Mouse (Mus musculus) midbrain, embryonic 16.5 days (tissue): ENCODE measurements around the gene Gm20696. TPM values are rescaled to one million over a fixed set of nuclear protein-coding genes. Genes with fewer than 3 reads are reported as not detected.
A peak's percentile ranks its signal among the peaks of the same experiment; 100 is the strongest.

Experiments
- ATAC-seq: fragments of 200-750 bp; cut with Nextera tagmentation; 2 replicates; pipeline ENCODE4 v1.8.0; 2017; ENCODE audit warnings: moderate TSS enrichment
- H3K27ac ChIP-seq: fragments of 300-500 bp; sonication (generic); 2 replicates; pipeline ENCODE4 v1.5.1; 2014; ENCODE audit warnings: mild to moderate bottlenecking, low read length, mixed read lengths
- H3K27me3 ChIP-seq: fragments of 300-500 bp; sonication (generic); 2 replicates; pipeline ENCODE4 v1.6.1; 2014; ENCODE audit warnings: low read depth, low read length, mixed read lengths; ENCODE audit not compliant: control insufficient read depth, insufficient read depth
- H3K36me3 ChIP-seq: fragments of 300-500 bp; sonication (generic); 2 replicates; pipeline ENCODE4 v1.6.1; 2014; ENCODE audit warnings: mild to moderate bottlenecking, low read length, moderate library complexity, mixed read lengths; ENCODE audit not compliant: control insufficient read depth, insufficient read depth
- H3K4me1 ChIP-seq: fragments of 300-500 bp; sonication (generic); 2 replicates; pipeline ENCODE4 v1.6.1; 2014; ENCODE audit warnings: mild to moderate bottlenecking, low read length, mixed read lengths; ENCODE audit not compliant: control insufficient read depth, insufficient read depth
- H3K4me2 ChIP-seq: fragments of 300-500 bp; sonication (generic); 2 replicates; pipeline ENCODE4 v1.6.1; 2014; ENCODE audit warnings: mild to moderate bottlenecking, low read length, mixed read lengths
- H3K4me3 ChIP-seq: fragments of 300-500 bp; sonication (generic); 2 replicates; pipeline ENCODE4 v1.5.1; 2014; ENCODE audit warnings: low read depth, mild to moderate bottlenecking, low read length, moderate library complexity, mixed read lengths
- H3K9ac ChIP-seq: fragments of 300-500 bp; sonication (generic); 2 replicates; pipeline ENCODE4 v1.6.1; 2014; ENCODE audit warnings: low read depth, low read length, mixed read lengths
- H3K9me3 ChIP-seq: fragments of 300-500 bp; sonication (generic); replicated peaks from 2 replicates; pipeline ENCODE4 v1.6.1; 2014; ENCODE audit warnings: mild to moderate bottlenecking, low read length, mixed read lengths; ENCODE audit not compliant: control insufficient read depth, poor library complexity, severe bottlenecking
- WGBS: fragments of 180-500 bp; shearing (Covaris S2); extraction: QIAGEN DNeasy Blood & Tissue Kit; methylation state at CpG from one replicate; pipeline ENCODE4 v1.1.7; 2014; 5-methylcytosine and 5-hydroxymethylcytosine counted together
- polyA plus RNA-seq: library from polyadenylated mRNA; unstranded; fragments of >200 nt; fragmentation: Nextera tagmentation; extraction: Ambion mirVana; gene quantifications from 2 replicates; pipeline ENCODE4 v1.2.1, GENCODE M21; 2015

The Gm20696 gene
- polyA plus RNA-seq, 1 experiment from 2014 or later = 2.4 TPM

- WGBS = 81% methylated on average over 7 of the region's 7 CpGs
- Histone ChIP-seq H3K4me1 (no peaks in the 10 kb centered on the region), H3K27ac (no peak overlapping the region), H3K4me3 (no peak overlapping the region), H3K4me2 (no peak overlapping the region), H3K27me3 (no peaks in the 10 kb centered on the region), H3K9ac (no peak overlapping the region), H3K36me3 (no peaks in the 10 kb centered on the region), H3K9me3 (no peaks in the 10 kb centered on the region)
- ATAC-seq = no peak
These were observed 390.3 kb downstream of the Gm20696 start for GRCm38 (mm10) chr6:99276297-99276653.

- H3K9me3 ChIP-seq = no peaks in the 10 kb centered on the region
- no peaks in the 10 kb centered on the region for H3K4me1 ChIP-seq
- ATAC-seq = no peak
- H3K4me2 ChIP-seq = no peak overlapping the region
- 68% methylated on average over 21 of the region's 21 CpGs for WGBS
- no peak overlapping the region for H3K9ac ChIP-seq
- no peak overlapping the region for H3K27ac ChIP-seq
- no peaks in the 10 kb centered on the region for H3K36me3 ChIP-seq
- no peak overlapping the region for H3K4me3 ChIP-seq
- no peaks in the 10 kb centered on the region for H3K27me3 ChIP-seq
These were observed 391.0 kb downstream of the Gm20696 start for GRCm38 (mm10) chr6:99275381-99276296.

- no peak overlapping the region for H3K4me3 ChIP-seq
- no peak overlapping the region for H3K27ac ChIP-seq
- WGBS = 91% methylated on average over 5 of the region's 5 CpGs
- no peaks in the 10 kb centered on the region for H3K9me3 ChIP-seq
- H3K27me3 ChIP-seq = no peaks in the 10 kb centered on the region
- no peak overlapping the region for H3K4me2 ChIP-seq
- no peak for ATAC-seq
- H3K36me3 ChIP-seq = no peaks in the 10 kb centered on the region
- H3K4me1 ChIP-seq = no peaks in the 10 kb centered on the region
- H3K9ac ChIP-seq = no peak overlapping the region
These were observed 391.9 kb downstream of the Gm20696 start for GRCm38 (mm10) chr6:99274667-99275066.

GRCm38 (mm10) chr6:99274222-99274621 lies 392.4 kb downstream of the Gm20696 start:
- Histone ChIP-seq H3K27me3 (no peaks in the 10 kb centered on the region), H3K9ac (no peak overlapping the region), H3K4me2 (no peak overlapping the region), H3K4me3 (no peak overlapping the region), H3K27ac (no peak overlapping the region), H3K36me3 (no peaks in the 10 kb centered on the region), H3K9me3 (no peaks in the 10 kb centered on the region), H3K4me1 (no peaks in the 10 kb centered on the region)
- no peak for ATAC-seq
- WGBS = 87% methylated on average over 6 of the region's 6 CpGs

GRCm38 (mm10) chr6:99273177-99273576 lies 393.4 kb downstream of the Gm20696 start:
- Histone ChIP-seq H3K9ac (no peak overlapping the region), H3K4me1 (peaks cover 1% of the 10 kb centered on the region), H3K27me3 (no peaks in the 10 kb centered on the region), H3K36me3 (no peaks in the 10 kb centered on the region), H3K4me2 (no peak overlapping the region), H3K27ac (no peak overlapping the region), H3K9me3 (no peaks in the 10 kb centered on the region), H3K4me3 (no peak overlapping the region)
- ATAC-seq = no peak
- WGBS = 83% methylated on average over 5 of the region's 5 CpGs

- H3K9ac ChIP-seq = no peak overlapping the region
- H3K36me3 ChIP-seq = no peaks in the 10 kb centered on the region
- H3K4me3 ChIP-seq = no peak overlapping the region
- H3K4me1 ChIP-seq = peaks cover 4% of the 10 kb centered on the region
- no peak overlapping the region for H3K27ac ChIP-seq
- no peaks in the 10 kb centered on the region for H3K9me3 ChIP-seq
- no peak for ATAC-seq
- no peak overlapping the region for H3K4me2 ChIP-seq
- 91% methylated on average over 3 of the region's 3 CpGs for WGBS
- no peaks in the 10 kb centered on the region for H3K27me3 ChIP-seq
These were observed 394.4 kb downstream of the Gm20696 start for GRCm38 (mm10) chr6:99272174-99272573.

GRCm38 (mm10) chr6:99271741-99272140 lies 394.9 kb downstream of the Gm20696 start:
- no peaks in the 10 kb centered on the region for H3K27me3 ChIP-seq
- H3K4me1 ChIP-seq = peaks cover 4% of the 10 kb centered on the region
- no peak for ATAC-seq
- H3K4me3 ChIP-seq = no peak overlapping the region
- no peak overlapping the region for H3K27ac ChIP-seq
- WGBS = 83% methylated on average over 7 of the region's 7 CpGs
- no peaks in the 10 kb centered on the region for H3K9me3 ChIP-seq
- H3K9ac ChIP-seq = no peak overlapping the region
- no peaks in the 10 kb centered on the region for H3K36me3 ChIP-seq
- H3K4me2 ChIP-seq = no peak overlapping the region

- Histone ChIP-seq H3K27me3 (no peaks in the 10 kb centered on the region), H3K27ac (no peak overlapping the region), H3K4me1 (peaks cover 19% of the 10 kb centered on the region), H3K9ac (no peak overlapping the region), H3K4me2 (no peak overlapping the region), H3K9me3 (no peaks in the 10 kb centered on the region), H3K36me3 (no peaks in the 10 kb centered on the region), H3K4me3 (no peak overlapping the region)
- 81% methylated on average over 6 of the region's 6 CpGs for WGBS
- ATAC-seq = no peak
These were observed 396.7 kb downstream of the Gm20696 start for GRCm38 (mm10) chr6:99269921-99270320.

- ATAC-seq = 0 out of 2 replicates have a peak, but pooled peaks have one; percentile 40
- H3K4me1 ChIP-seq = peaks cover 24% of the 10 kb centered on the region
- no peak overlapping the region for H3K27ac ChIP-seq
- no peak overlapping the region for H3K9ac ChIP-seq
- no peak overlapping the region for H3K4me3 ChIP-seq
- H3K4me2 ChIP-seq = no peak overlapping the region
- H3K36me3 ChIP-seq = no peaks in the 10 kb centered on the region
- H3K9me3 ChIP-seq = no peaks in the 10 kb centered on the region
- WGBS = 55% methylated on average over 20 of the region's 20 CpGs
- no peaks in the 10 kb centered on the region for H3K27me3 ChIP-seq
These were observed 398.2 kb downstream of the Gm20696 start for GRCm38 (mm10) chr6:99268171-99269061.
